Mouse (Mus musculus): ENCODE measurements around the gene Ptprg. TPM values are rescaled to one million over a fixed set of nuclear protein-coding genes. Genes with fewer than 3 reads are reported as not detected.

Gene Ptprg
- polyA plus RNA-seq, 2 experiments, result 0.69 to 1.4 TPM

DNA sequence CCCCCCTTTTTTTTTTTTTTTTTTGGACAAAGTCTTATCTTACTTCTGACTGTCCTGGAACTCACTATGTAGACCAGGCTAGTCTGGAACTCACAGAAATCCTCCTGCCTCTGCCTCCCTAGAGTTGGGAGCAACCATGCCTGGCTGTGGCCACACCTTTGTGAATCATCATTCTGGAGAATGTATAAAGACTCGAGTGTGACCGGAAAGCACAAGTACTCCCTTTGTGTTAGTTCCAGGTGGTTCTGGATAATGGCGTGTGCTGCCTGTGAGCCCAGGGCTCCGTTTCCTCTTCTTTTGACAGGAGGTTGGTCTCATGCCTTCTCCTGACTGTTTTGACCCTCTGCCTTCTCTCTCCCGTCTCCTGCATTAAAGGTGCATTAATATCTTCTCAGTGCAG is 41.0 kb downstream of the Ptprg start:
- no peaks in the 10 kb centered on the region for H3K36me3 ChIP-seq (replicated peaks; ENCODE audit: control insufficient read depth, insufficient read depth, low read depth)
- H3K27me3 ChIP-seq (ENCODE audit: control insufficient read depth, insufficient read depth, low read length), result no peaks in the 10 kb centered on the region
- no peak for TF ChIP-seq EP300 (IDR thresholded peaks at IDR 0.05; ENCODE audit: low read depth)
- TF ChIP-seq CTCF (IDR thresholded peaks at IDR 0.05; ENCODE audit: low read depth), result no peak
- no peak overlapping the region for H3K4me3 ChIP-seq (ENCODE audit: insufficient read depth in 1 of 2, low read depth in 2 of 2, low read length in 2 of 2)
- H3K4me1 ChIP-seq (replicated peaks; ENCODE audit: control insufficient read depth in 2 of 2, insufficient read depth in 2 of 2, low read length in 1 of 2), result no peaks in the 10 kb centered on the region
- H3K4me2 ChIP-seq (ENCODE audit: low read depth), result no peak overlapping the region
- DNase-seq (ENCODE audit: low read depth in 3 of 3, low spot score in 3 of 3) (no peak), ATAC-seq (ENCODE audit: insufficient read depth) (no peak)
- no peaks in the 10 kb centered on the region for H3K9me3 ChIP-seq (ENCODE audit: control insufficient read depth, low read length)
- H3K27ac ChIP-seq, result no peak overlapping the region
- H3K9ac ChIP-seq (replicated peaks), result no peak overlapping the region
- WGBS (ENCODE audit: insufficient replicate concordance), result 63% methylated on average over 5 of the region's 5 CpGs

DNA sequence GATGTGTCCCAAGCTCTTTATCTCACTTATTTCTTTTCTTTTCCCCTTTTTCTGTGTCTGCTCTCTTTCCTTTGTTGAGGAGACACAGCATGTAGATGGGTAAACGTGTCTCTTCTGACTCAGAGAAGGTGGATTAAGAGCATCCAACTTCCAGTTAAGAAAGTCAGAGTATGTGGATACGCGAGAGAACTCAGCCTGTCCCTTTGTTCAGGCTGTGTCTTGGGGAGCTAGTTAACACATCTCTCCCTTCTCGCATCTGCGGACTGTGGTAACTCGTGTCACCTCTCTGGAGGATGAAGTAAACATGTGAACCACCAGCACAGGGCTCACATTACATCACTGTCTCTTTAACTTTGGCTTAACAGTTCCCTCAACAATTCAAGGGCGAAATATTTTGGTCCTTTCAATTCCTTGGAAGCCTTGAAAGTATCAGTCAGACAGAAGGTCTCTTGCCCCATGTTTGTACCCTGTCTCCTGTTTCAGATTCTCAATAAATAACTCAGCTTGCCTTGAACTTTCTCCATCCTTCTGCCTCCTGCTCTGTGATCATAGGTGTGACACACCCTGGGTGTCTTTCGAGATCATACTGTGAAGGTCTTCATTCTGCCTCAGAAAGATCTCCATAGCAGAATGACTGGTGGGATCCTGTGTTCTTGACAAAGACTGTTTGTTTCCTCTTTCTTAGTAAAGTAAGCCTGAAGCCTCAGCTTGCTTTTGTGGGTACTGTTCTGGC is 51.0 kb downstream of the Ptprg start:
- Histone ChIP-seq H3K9ac (replicated peaks) (no peak overlapping the region), H3K27me3 (ENCODE audit: control insufficient read depth, insufficient read depth, low read length) (no peaks in the 10 kb centered on the region), H3K36me3 (replicated peaks; ENCODE audit: control insufficient read depth, insufficient read depth, low read depth) (no peaks in the 10 kb centered on the region), H3K4me2 (ENCODE audit: low read depth) (no peak overlapping the region), H3K27ac (no peak overlapping the region), H3K9me3 (ENCODE audit: control insufficient read depth, low read length) (no peaks in the 10 kb centered on the region), H3K4me3 (ENCODE audit: insufficient read depth in 1 of 2, low read depth in 2 of 2, low read length in 2 of 2) (no peak overlapping the region), H3K4me1 (replicated peaks; ENCODE audit: control insufficient read depth in 2 of 2, insufficient read depth in 2 of 2, low read length in 1 of 2) (no peaks in the 10 kb centered on the region)
- TF ChIP-seq CTCF (IDR thresholded peaks at IDR 0.05; ENCODE audit: low read depth), result no peak
- TF ChIP-seq EP300 (IDR thresholded peaks at IDR 0.05; ENCODE audit: low read depth), result no peak
- no peak for ATAC-seq (ENCODE audit: insufficient read depth)
- 53% methylated on average over 8 of the region's 8 CpGs for WGBS (ENCODE audit: insufficient replicate concordance)
- no peak for DNase-seq (ENCODE audit: low read depth in 3 of 3, low spot score in 3 of 3)

DNA sequence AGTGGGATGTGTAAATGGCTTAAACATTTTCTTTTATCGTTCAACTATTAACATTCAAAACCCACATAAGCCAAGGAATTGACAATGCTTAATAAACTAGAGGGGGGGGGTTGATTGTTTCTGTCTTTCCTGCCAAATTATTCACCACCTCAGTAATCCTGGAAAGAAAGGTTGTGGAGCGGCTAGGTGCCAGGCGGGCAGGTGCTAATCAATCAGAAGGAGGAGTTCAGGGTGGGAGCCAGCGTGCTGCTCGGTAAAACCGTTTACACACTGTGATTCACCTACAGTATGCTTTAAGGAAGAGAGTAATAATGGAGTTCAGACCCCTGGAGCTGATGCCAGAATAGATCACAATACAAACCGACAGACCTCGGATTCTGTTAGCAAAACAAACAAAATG is 55.0 kb downstream of the Ptprg start:
- H3K4me2 ChIP-seq (ENCODE audit: low read depth), result no peak overlapping the region
- TF ChIP-seq CTCF (IDR thresholded peaks at IDR 0.05; ENCODE audit: low read depth) (no peak), EP300 (IDR thresholded peaks at IDR 0.05; ENCODE audit: low read depth) (no peak)
- no peak overlapping the region for H3K9ac ChIP-seq (replicated peaks)
- no peaks in the 10 kb centered on the region for H3K4me1 ChIP-seq (replicated peaks; ENCODE audit: control insufficient read depth in 2 of 2, insufficient read depth in 2 of 2, low read length in 1 of 2)
- no peak for DNase-seq (ENCODE audit: low read depth in 3 of 3, low spot score in 3 of 3)
- H3K9me3 ChIP-seq (ENCODE audit: control insufficient read depth, low read length), result no peaks in the 10 kb centered on the region
- H3K4me3 ChIP-seq (ENCODE audit: insufficient read depth in 1 of 2, low read depth in 2 of 2, low read length in 2 of 2), result no peak overlapping the region
- WGBS (ENCODE audit: insufficient replicate concordance), result 42% methylated on average over 8 of the region's 8 CpGs
- no peak for ATAC-seq (ENCODE audit: insufficient read depth)
- H3K36me3 ChIP-seq (replicated peaks; ENCODE audit: control insufficient read depth, insufficient read depth, low read depth), result no peaks in the 10 kb centered on the region
- H3K27ac ChIP-seq, result no peak overlapping the region
- H3K27me3 ChIP-seq (ENCODE audit: control insufficient read depth, insufficient read depth, low read length), result no peaks in the 10 kb centered on the region

DNA sequence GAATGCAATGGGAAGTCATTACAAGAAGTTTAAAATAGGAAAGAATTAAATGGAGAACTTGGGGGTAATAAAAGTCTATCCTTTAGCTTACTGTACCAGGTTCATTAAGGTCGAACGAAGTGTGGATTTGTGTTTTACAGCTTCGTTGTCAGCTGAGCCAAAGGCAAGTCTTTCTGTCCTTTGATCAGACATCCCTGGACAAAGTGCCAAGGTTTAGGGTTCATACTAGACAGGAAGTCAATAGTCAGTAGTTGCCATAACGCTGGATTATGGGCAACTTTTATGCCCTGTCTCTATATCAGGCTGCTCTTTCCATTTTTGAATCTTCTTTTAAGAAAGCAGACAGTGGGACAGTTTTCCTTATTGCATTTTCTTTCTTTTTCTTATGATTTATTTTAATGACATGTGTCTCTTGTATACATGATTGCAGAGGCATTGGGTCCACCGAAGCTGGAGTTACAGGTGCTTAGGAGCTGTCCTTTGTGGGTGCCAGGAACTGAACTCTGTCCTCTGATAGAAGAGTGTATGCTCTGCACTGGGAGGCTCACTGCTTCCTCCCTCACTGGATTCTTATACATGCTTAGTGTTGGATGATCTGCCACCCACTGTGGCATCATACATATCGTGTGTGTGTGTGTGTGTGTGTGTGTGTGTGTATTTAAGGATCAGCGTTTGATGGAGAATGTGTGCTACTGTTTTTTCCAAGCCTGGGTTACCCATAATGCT is 56.7 kb downstream of the Ptprg start:
- Histone ChIP-seq H3K36me3 (replicated peaks; ENCODE audit: control insufficient read depth, insufficient read depth, low read depth) (no peaks in the 10 kb centered on the region), H3K4me2 (ENCODE audit: low read depth) (no peak overlapping the region), H3K27ac (no peak overlapping the region), H3K4me3 (ENCODE audit: insufficient read depth in 1 of 2, low read depth in 2 of 2, low read length in 2 of 2) (no peak overlapping the region), H3K9ac (replicated peaks) (no peak overlapping the region), H3K4me1 (replicated peaks; ENCODE audit: control insufficient read depth in 2 of 2, insufficient read depth in 2 of 2, low read length in 1 of 2) (no peaks in the 10 kb centered on the region), H3K27me3 (ENCODE audit: control insufficient read depth, insufficient read depth, low read length) (no peaks in the 10 kb centered on the region), H3K9me3 (ENCODE audit: control insufficient read depth, low read length) (no peaks in the 10 kb centered on the region)
- WGBS (ENCODE audit: insufficient replicate concordance), result 53% methylated on average over 7 of the region's 7 CpGs
- DNase-seq (ENCODE audit: low read depth in 3 of 3, low spot score in 3 of 3) (no peak), ATAC-seq (ENCODE audit: insufficient read depth) (no peak)
- TF ChIP-seq EP300 (IDR thresholded peaks at IDR 0.05; ENCODE audit: low read depth), result no peak
- TF ChIP-seq CTCF (IDR thresholded peaks at IDR 0.05; ENCODE audit: low read depth), result no peak

DNA sequence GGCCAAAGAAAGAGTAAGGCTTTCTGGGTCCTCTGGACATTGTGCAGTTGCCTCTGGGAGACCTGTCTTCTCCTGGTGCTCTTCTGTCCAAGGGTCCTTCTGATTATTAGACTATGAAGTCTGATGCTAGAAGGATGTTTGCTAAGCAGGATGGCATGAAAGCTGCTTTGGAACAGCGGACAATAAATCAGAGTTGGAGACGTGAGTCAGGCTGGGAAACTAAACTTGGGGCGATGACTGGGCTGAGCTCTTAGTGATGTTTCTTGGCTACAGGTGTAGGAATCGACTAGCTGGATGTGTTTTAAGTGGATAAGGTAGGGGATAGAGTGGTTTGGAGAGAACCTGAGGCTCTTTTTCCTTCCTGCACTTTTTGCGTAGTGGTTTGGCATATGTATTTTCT is 59.1 kb downstream of the Ptprg start:
- DNase-seq (ENCODE audit: low read depth in 3 of 3, low spot score in 3 of 3), result no peak
- 73% methylated on average over 5 of the region's 5 CpGs for WGBS (ENCODE audit: insufficient replicate concordance)
- TF ChIP-seq CTCF (IDR thresholded peaks at IDR 0.05; ENCODE audit: low read depth), result no peak
- Histone ChIP-seq H3K9ac (replicated peaks) (no peak overlapping the region), H3K9me3 (ENCODE audit: control insufficient read depth, low read length) (no peaks in the 10 kb centered on the region), H3K36me3 (replicated peaks; ENCODE audit: control insufficient read depth, insufficient read depth, low read depth) (no peaks in the 10 kb centered on the region), H3K4me3 (ENCODE audit: insufficient read depth in 1 of 2, low read depth in 2 of 2, low read length in 2 of 2) (no peak overlapping the region), H3K4me2 (ENCODE audit: low read depth) (no peak overlapping the region), H3K27ac (no peak overlapping the region), H3K4me1 (replicated peaks; ENCODE audit: control insufficient read depth in 2 of 2, insufficient read depth in 2 of 2, low read length in 1 of 2) (no peaks in the 10 kb centered on the region), H3K27me3 (ENCODE audit: control insufficient read depth, insufficient read depth, low read length) (no peaks in the 10 kb centered on the region)
- no peak for ATAC-seq (ENCODE audit: insufficient read depth)
